Mouse (Mus musculus) kidney, postnatal 4 days (tissue): ENCODE results near the gene Catspere2.
"Not testable (repeated sequence)": the region's sequence is repeated elsewhere in the genome, so short reads cannot be mapped to it uniquely, and the experiment has no call there.

Experiments used
- DNase-seq, 2 experiments: peaks; one replicate each; pipeline ENCODE4 v3.0.0; 2021; ENCODE audit warnings: mixed read lengths in 2 of 2

The Catspere2 gene

DNA sequence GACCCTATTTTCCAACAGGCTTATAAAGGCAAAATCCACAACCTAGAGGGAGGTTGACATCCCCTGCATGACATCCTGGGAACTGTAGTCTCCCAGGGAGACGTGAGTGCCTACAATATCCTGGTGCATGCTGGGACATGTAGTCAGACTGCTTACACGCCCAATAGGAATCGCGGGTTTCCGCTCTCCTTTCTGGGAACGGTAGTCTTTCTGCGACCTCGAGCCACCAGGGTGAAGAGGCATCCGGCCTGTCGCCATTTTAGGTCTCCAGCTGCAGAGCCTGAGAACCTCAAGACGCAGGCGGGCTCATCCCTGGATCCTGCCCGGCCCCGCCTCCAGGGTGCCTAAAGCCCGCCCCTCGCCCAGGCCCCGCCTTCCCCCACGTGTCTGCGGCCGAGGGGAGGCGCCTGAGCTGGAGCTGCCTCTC is at the start of gene Catspere2:
TSS of gene Catspere2 (plus strand) at position 400 of the 427 bp plus-strand sequence.
- DNase-seq = peak; percentile 98 to 99

DNA sequence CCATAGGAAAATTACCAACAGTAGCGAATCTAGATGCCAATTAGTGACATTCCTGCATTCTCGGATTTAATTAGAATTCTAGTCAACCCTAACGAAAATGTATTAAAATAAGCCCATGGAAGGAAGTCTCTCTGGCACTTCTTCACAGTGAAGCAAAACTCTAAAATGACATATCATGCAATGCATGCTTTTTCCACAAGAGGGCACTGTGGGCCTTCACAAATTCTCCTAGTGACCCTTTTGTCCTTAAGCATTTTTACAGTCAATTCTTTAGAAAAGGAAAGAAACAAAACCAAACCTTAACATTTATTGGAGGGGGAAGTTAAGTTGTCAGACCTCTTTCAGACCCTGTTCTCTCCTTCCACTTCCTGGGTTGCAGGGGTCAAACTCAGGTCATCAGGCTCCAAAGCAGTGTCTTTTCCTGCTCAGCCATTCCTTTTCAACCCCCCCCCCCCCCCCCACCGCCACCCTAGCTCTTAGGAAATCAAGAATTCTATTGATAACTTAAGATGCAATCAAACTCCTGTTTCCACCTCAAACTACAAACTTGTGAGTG is 42.7 kb upstream of the Catspere2 start:
- DNase-seq = not testable (repeated sequence)

GRCm38 (mm10) chr1:177981276-177981675 is 1.9 kb upstream of the Catspere2 start:
- no peak for DNase-seq

GRCm38 (mm10) chr1:177983582-177983981 is 359 bp downstream of the Catspere2 start:
- DNase-seq = not testable (repeated sequence)

GRCm38 (mm10) chr1:177984206-177984605 is 983 bp downstream of the Catspere2 start:
- peak in 1 of 2 experiments; percentile 15 for DNase-seq

- DNase-seq = not testable (repeated sequence)
These were observed 4.3 kb downstream of the Catspere2 start for GRCm38 (mm10) chr1:177987476-177987875.

DNA sequence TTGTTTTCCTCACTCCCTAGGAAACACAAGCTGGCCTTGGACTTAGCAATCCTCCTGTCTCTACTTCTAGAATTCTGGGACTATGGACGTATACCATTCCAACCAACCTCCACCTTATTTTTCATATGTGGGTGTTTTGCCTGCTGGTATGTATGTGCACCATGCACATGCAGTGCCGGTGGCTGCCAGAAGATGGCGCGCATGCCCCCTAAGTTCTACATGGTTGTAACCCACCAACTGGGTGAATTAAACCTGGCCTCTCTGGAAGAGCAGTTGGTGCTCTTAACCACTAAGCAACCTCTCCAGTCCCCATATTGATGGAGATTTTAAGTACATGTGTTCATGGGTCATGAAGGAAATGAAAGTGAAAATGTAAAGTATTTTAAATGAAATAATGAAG is 89.6 kb downstream of the Catspere2 start:
- DNase-seq = peak; percentile 26 to 30

- not testable (repeated sequence) for DNase-seq
These were observed 114.6 kb downstream of the Catspere2 start for GRCm38 (mm10) chr1:178097865-178098264.

GRCm38 (mm10) chr1:178108514-178108913 is 125.3 kb downstream of the Catspere2 start:
- not testable (repeated sequence) for DNase-seq

DNA sequence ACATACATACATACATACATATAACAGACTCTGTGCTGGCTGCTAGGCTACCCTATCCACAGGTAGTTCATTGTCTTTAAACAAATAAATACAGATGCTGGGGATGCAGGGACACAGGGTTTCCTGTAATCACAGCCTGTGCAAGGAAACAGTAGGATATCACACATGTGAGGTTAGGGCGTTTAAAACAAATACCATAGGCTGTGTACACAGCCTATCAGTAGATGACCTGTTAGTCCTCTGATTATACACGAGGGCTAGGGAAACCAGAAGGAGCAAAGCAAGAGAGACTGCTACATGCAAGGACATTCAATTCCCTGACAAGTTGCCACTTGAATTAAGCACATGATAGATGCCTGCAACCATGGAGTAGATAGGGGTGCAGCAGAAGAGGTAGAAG is 139.0 kb downstream of the Catspere2 start:
- not testable (repeated sequence) for DNase-seq

DNA sequence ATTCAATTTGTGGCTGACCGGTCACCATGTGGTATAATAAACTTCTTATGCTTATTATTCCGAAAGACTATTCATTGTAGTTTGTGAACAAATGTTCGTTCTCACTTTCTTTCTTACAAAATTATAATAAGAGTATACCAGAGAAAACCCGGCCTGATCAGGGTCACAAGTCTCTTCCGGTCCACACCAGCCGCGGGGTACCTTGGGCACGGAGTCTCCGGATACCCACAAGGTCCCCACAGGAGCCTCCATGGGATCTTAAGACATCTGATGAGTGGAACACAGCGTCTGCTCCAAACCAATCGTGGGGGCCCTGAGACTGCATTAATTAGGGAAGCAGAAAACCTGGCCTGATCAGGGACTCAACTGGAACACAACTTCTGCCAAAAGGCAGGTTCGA is 151.1 kb downstream of the Catspere2 start:
- DNase-seq = no peak

GRCm38 (mm10) chr1:178146513-178146912 is 163.3 kb downstream of the Catspere2 start:
- peak in 1 of 2 experiments; percentile 14 for DNase-seq

GRCm38 (mm10) chr1:178146915-178147314 is 163.7 kb downstream of the Catspere2 start:
- peak in 1 of 2 experiments; percentile 31 for DNase-seq

DNA sequence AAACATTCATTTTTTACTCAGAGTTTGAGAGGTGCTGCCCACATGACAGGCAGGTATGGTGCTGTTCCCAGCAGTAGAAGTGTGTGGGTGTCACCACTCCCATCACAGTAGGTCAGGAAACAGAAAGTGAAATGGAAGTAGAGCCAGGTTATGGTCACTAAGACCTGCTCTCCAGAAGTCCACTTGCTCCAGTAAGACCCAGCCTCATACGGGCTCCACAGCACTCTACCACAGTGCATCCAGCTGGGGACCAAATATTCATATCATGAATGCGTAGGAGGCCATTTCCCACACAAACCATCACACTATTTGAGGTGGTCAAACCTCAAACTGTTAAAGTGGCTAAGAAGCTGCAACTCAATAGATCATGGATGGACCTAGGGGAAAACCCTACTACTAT is 199.0 kb downstream of the Catspere2 start:
- DNase-seq = no peak

DNA sequence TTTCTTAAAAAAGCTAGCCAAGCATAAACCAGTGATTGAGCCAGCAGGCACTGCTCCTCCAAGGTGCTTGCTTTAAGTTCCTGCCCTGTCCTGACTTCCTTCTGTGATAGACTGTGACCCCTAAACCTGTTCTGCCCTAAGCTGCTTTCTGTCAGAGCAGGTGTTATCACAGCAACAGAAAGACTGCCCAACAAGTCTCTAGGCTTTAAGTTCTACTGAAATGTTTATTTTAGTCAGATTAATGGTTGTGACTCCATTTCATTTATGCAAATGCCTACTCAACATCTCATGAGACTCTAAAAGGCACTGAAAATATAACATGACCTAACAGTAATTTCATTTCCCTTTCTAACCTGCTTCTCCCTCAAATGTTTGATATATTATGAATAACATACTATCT is 202.4 kb downstream of the Catspere2 start:
- no peak for DNase-seq

DNA sequence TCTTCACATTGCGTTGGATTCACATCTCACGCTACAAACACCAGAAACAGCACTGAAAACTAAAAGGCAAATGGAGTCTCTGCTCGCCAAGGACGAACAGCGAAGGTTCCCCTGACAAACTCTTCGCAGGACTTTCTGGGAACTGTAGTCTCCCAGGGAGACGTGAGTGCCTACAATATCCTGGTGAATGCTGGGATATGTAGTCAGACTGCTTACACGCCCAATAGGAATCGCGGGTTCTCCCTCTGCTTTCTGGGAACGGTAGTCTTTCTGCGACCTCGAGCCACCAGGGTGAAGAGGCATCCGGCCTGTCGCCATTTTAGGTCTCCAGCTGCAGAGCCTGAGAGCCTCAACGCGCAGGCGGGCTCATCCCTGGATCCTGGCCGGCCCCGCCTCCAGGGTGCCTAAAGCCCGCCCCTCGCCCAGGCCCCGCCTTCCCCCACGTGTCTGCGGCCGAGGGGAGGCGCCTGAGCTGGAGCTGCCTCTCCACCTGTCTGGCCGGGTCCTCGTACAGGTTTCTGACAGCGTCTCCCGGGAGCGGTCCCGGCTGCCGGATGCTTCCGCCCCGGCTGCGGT is 204.1 kb downstream of the Catspere2 start, which contains the start of gene Desi2:
TSS of gene Desi2 (plus strand) at position 202 of the 576 bp plus-strand sequence.
- peak; percentile 91 to 96 for DNase-seq

DNA sequence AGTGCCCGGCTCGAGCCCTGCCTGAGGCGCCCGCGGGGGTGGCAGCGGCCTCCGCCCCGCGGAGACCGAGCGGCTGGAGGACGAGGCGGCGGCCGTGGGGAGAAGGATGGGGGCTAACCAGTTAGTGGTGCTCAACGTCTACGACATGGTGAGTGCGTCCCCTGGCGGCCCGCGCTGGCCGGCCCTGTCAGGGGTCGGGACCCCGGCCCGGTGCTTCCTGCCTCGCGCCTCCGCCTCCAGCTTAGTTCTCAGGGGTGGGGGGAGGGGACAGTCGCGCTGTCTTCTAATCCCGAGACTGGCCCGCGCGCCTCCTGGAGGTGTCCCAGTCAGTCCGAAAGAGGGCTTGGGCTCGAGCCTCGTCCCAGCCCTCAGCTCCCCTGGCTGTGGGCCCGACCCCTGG is 204.6 kb downstream of the Catspere2 start:
- peak; percentile 81 to 89 for DNase-seq

- DNase-seq = peak in 1 of 2 experiments; percentile 26
These were observed 205.2 kb downstream of the Catspere2 start for GRCm38 (mm10) chr1:178188386-178188785.

GRCm38 (mm10) chr1:178205701-178206325 is 222.6 kb downstream of the Catspere2 start:
- DNase-seq = peak in 1 of 2 experiments; percentile 5

DNA sequence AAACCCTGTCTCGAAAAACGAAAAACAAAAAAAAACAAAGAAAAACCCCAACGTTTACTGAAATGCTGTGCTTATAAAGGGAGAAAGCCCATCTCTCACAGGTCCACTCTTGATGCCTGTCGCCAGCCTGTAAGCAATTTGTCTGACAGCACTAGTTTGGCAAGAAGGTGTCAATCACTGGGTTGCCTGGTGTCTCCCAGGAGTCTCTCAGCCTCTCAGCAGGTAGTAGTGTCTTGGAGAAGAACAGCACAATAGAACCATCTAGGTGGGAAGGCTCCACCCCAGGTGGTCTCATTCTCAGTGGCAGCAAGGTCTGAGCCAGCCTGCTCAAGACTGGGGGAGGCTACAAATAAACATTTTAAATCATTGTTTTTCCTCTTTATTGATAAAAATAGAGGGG is 224.6 kb downstream of the Catspere2 start:
- DNase-seq = not testable (repeated sequence)

DNA sequence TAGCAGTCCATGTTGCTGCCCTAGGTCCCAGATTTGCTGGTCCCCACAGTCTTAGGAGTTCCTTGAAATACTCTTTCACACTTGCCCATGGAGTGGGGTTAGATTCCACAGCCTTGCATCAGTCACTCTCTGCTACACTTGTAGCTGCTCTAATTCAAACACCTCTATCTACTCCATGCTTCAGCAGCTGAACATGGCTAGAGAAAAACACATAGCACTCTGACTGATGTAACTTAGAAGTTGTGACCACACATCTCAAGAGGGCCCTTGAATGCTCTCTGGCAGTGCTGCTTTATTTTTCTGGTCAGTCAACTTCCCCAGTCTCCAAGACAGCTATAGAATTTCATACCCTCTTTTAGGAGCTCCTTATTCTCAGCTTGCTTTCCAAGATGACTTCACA is 226.7 kb downstream of the Catspere2 start:
- DNase-seq = no peak

GRCm38 (mm10) chr1:178217157-178217556 is 233.9 kb downstream of the Catspere2 start:
- DNase-seq = no peak

GRCm38 (mm10) chr1:178218305-178218704 is 235.1 kb downstream of the Catspere2 start:
- no peak for DNase-seq
